Mouse (Mus musculus) layer of hippocampus, adult 8-10 months (tissue): Measurements from ENCODE around the gene Cubn. TPM values are rescaled to one million over a fixed set of nuclear protein-coding genes. Genes with fewer than 3 reads are reported as not detected.

Experiments
- DNase-seq, 2 experiments: peaks; one replicate each; pipeline ENCODE4 v3.0.0; 2022; ENCODE audit warnings: low spot score in 2 of 2
- total RNA-seq, 4 experiments: library from RNA; stranded (reverse); gene quantifications; 2 replicates each; pipeline ENCODE4 v1.2.4; 2022

Gene Cubn
- total RNA-seq, 4 experiments from 2014 or later = 0.14 to 0.23 (median 0.21) TPM

- DNase-seq = no peak
Observed at GRCm38 (mm10) chr2:13484566-13484965, 7.0 kb downstream of the Cubn start.

GRCm38 (mm10) chr2:13480744-13481143, 10.9 kb downstream of the Cubn start:
- no peak for DNase-seq

- no peak for DNase-seq
Observed at GRCm38 (mm10) chr2:13479165-13479564, 12.4 kb downstream of the Cubn start.

DNA sequence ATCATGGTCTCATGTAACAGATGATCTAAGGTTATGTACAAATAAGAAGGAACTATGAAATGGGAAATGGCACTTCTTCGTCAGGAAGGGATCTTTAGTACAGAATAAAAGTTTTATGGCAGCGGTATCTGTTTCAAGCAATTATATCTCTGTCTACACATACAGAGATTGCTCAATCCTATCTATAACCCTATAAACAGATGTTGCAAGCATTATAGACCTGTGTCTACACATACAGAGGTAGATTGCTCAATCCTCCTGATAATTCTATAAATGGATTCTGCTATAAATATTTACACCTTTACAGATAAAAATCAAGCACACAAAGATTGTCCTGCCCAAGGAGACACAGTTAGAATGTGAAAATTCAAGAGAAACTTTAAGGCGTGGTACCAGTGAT, 21.5 kb downstream of the Cubn start:
- DNase-seq = no peak

DNA sequence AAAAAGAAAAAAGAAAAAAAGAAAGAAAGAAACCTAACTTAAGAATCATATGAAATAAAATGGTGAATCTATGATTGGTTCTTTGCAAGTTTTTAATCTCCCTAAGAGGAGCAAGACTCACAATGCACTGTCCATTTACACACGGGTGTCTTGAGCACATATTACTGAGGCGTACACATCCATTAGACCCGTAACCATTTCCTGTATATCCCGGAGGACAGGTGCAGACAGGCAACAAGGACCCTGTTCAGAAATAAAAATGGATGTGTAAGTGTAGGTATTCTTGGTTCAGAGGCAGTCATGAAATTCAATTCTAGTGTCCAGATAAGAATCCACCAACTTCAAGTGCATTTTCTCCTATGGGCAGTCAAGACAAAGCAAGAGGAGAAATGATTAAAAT, 22.0 kb downstream of the Cubn start:
- DNase-seq = no peak

DNA sequence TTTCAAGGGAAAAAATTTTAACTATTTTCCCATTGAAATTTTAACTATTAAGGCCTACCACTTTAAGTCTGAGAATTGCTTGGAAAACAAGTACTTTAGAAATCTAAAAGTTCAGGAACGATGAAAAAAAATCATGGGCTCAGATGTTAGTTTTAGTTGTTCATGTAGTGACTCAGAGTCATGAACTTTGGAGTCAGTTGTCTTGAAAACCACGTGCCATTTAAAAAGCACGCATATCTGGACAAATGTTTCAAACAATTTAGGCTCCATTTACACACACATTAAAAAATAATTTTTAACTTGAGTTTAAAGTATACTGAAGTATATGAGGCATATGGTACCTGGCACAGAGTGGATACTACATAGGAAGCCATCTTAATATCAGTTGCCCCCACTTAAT, 24.9 kb downstream of the Cubn start:
- DNase-seq = no peak

DNA sequence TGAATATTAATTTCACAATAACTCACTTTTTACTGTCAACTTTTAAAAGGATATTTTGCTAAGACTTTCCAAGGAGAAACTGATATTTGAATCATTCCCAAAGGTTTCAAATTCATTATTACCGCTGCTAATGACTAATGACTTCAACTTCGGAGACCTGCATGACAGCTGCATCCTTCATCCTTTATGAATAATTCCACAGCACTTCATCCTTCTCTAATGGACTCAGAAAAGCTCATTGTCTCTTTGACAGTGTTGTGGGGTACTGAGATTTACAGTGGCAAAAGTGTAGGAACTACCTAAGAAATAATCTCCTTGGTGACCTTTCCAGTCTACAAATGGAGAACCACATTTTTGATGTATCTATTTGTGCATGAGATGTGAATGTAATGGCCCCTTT, 33.5 kb downstream of the Cubn start:
- no peak for DNase-seq

GRCm38 (mm10) chr2:13456821-13457220, 34.8 kb downstream of the Cubn start:
- no peak for DNase-seq

GRCm38 (mm10) chr2:13451495-13452491, 39.8 kb downstream of the Cubn start:
- no peak for DNase-seq

- no peak for DNase-seq
Observed at GRCm38 (mm10) chr2:13450895-13451294, 40.7 kb downstream of the Cubn start.

- no peak for DNase-seq
Observed at GRCm38 (mm10) chr2:13450470-13450869, 41.1 kb downstream of the Cubn start.

DNA sequence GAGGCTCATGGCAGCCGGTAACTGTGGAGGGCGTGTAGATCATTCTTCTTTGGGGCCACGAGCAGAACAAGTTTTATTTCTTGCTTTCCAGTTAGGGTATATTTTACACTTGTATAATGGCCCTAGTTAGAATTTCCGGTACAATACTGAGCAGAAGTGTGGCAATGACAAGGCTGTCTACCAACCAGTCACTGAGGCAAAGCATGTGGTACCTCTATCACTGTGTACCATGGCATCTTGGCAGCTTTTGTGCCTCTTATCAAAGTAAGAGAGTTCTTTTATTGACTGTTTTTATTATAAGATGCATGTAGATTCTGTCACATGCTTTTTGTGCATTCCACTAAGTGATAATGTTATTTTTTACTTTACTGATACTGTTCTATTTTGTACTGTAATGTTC, 46.5 kb downstream of the Cubn start:
- DNase-seq = no peak

GRCm38 (mm10) chr2:13438983-13439382, 52.6 kb downstream of the Cubn start:
- DNase-seq = no peak

GRCm38 (mm10) chr2:13438275-13438845, 53.3 kb downstream of the Cubn start:
- DNase-seq = no peak

DNA sequence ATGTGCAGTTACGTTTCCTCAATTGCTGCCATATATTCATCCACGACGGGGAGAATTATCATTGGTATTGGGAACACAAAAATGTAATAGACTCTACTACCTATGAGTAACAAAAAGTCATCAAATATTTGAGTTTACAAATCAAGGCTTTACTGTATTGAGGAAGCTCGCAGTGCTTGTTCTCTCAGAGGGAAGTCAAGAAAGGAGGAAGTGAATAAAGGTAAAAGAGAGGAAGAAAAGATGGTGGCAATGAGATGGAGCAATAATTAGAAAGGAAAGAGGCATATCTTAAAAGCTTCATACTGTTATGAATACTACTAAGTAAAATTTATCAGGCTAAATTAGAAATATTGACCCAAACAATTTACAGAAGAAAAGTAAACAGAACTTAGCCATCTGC, 59.6 kb downstream of the Cubn start:
- no peak for DNase-seq

DNA sequence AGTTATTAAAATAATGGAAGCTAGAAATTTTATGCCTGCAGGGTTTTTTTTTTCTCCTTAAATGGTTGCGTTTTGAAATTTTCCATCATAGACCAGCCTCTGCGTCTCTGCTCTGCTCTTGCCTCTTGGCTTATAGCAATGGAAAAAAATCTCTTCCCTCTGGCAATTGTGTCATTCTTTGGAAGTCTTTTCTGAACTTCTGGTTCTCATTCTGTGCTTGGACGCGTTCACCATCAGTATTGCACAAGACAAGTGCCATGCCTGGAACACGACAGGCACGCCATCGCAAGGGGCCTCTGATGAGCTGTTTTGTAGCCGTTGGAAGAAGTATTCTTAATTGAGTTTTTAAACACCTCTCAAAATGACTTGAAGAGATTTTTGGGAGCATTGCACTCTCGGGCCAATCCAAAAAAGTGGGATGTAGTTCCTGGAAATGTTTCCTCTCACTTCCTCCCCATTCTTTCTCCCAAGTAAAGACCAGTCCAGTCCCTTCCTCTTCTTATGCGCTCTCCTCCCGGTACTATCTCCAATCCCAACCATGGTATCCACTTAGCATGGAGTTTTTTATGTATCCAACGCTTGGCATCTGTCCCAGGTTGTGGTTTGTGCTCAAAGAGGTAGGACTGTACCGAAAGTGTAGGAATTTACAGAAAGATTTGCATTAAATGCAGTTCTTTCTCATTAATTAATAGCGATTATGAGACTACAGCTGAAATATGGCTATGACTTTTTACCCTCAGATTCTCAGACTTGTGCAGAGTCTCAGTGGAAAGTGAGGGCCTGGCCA, 69.4 kb downstream of the Cubn start:
- no peak for DNase-seq

DNA sequence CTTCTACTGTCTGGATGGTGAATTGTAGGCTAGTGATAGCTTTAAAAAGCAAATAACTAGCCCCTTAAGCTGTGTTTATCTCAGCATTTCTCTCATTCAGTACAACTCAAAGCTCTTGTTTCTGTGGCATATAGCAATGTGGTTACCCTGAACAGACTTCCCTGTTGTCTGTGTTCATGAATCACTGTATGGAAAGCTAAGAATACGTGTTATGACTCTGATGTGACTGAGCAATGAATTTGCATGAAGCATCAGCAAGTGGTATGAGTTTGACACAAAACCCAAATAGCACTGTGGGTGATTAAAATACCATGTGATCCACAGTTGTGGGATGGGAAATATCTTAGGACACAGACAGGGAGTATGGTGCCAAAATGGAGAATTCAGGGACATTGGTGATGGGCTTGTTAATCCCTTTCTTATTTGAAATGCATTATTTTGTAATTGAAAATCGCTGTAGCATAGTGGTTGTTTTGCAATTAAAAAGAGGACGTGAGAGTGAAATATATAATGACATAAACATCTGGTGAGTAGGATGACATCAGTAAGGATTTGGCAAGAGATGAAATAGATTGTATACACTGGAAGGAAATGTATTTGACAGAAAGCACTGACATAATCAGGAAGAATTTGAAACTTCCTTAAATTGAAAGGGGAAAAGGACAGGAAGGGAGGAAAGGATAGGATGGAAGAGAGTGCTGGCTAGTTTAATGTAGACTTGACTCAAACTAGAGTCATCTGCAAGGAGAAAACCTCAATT, 74.7 kb downstream of the Cubn start:
- DNase-seq = no peak

DNA sequence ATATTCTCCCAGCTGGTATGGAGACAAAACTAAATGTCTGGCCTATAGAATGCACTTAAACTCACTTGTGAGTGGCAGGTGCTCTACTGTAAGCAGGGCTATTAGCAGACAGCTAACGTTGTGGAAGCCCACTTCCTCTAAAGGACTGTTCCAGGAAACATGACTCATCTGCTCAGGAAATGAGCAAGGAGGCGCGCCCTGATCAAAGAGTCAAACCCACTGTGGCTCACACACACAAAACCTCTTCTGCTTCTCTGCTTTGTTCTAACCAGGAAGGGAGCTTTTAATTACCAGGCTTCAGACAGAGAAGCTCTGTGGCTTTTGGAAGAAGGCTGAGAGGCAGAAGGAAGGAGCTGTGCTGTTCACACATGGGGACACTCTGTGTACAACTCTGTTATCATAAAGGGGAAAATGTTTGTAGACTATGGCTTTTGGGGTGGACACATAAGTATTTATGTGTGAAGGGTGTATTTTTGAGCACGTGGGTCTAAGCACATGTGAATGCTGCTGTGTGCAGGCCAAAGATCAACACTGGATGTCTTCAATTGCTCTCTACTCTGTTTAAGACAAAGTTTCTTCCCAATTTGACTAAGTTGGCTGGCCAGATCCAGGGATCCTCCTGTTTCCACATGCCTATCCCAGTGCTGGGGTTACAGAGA, 78.0 kb downstream of the Cubn start:
- DNase-seq = no peak

DNA sequence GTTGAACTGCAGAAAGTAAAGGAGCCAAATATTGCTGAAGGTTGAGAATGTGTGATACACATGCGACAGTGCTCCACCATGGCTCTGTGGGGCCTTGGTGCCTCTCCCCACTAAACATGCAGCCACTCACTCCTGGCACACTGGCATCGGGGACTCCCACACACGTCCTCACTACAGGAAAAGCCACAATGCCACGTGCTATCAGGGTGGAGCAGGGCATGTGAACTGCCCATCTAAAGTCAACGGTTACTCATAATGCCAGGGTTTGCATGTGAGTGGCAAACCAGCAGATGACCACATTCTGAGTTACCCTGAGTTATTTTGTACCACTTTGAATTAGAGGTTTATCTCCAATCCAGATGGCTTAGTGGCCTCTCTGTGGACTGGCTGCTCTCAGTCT, 81.0 kb downstream of the Cubn start:
- no peak for DNase-seq

GRCm38 (mm10) chr2:13409767-13410519, 81.7 kb downstream of the Cubn start:
- no peak for DNase-seq
